Mouse (Mus musculus) right cerebral cortex, postnatal 4 days (tissue): ENCODE measurements around the gene Nle1.

Source experiments
- DNase-seq: peaks from one replicate; pipeline ENCODE4 v3.0.0-alpha.2; 2022

The Nle1 gene

DNA sequence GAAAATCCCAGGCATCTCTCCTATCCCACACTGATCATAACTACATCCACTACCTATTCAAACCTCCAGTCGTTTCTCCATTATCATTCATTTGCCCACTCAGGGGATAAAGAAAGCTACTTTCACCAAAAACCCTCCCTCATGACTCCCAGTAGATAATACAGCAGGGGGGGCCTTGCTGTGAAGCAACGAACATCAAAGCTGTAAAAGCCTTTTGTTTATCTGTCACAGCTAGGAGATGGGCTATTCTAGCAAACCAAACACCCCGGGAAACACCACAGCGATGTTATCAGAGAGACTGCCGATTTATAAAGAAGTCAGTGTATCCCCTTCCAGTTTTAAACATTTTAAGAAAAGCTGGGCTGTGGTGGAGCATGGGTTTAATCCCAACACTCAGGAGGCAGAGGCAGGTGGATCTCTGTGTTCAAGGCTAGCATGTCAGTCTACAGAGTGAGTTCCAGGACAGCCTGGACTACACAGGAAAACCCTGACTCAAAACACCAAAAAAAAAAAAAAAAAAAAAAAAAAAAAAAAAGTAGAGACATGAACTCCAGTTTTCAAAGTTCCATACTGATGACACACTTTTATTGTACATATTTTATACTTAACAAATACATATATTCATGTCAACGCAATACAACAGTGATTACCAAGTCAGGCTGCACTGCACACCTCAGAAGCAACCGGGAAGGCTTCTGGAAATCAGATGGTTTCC lies 41.2 kb downstream of the Nle1 start:
- DNase-seq: no peak

DNA sequence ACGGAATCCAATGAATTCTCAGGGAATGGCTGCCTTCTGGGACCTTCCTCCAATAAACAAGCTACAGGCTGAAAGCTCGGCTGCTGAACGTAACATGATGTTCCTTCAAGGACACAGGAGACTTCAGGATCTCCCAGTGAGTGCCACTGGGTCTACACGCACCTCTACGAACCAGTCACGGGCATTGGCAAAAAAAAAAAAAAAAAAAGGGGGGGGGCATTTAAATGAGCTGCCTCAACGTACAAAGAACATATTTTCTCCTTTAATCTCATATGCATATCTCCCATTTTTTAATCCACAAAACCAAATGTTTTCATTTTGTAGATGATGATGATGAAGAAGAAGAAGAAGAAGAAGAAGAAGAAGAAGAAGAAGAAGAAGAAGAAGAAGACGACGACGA lies 42.3 kb downstream of the Nle1 start:
- no peak for DNase-seq

DNA sequence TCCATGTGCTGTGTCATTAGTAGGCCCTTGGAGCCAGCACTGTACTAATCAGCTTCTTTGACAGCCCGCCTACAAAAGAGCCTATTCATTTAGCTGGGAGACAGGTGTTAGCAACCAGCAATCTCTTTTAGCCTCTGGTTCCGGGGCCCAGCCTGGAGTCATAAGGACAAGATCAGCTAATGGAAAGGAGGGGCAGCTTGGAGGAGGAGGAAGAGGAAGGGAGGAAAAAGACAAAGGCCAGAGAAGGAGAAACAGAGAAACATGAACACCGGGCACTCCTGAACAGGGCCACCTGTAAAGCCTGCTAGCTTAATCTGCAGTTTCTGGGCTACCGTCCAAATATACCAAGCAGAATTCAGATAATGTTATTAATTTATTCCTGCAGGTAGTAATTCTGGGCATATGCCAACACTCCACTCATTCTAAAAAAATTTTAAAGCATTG lies 44.7 kb downstream of the Nle1 start:
- DNase-seq: no peak

GRCm38 (mm10) chr11:82863059-82863458 lies 45.2 kb downstream of the Nle1 start:
- DNase-seq: no peak

- DNase-seq: no peak
Observed at GRCm38 (mm10) chr11:82862638-82863037, 45.6 kb downstream of the Nle1 start.

GRCm38 (mm10) chr11:82861558-82861957 lies 46.7 kb downstream of the Nle1 start:
- no peak for DNase-seq

DNA sequence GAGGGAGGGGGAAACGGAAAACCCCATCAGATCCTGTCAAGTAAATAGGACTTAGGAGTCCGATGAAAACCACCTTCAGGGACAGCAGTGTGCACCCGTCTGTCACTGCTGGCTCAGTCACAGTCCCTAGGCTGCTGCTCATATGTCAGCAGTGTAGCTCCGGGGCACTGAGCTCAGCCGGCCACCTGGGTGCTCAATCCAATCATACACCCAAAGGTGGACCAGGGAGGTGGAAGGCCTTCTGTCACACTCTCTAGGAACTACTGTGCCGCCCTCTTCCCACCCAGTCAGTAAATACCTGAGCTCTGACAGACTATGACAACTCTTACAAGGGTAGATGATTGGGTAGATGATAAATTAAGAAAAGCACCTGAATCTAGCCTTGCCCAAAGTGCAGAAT lies 47.5 kb downstream of the Nle1 start:
- DNase-seq: no peak

GRCm38 (mm10) chr11:82857307-82857848 lies 50.8 kb downstream of the Nle1 start:
- DNase-seq: no peak

GRCm38 (mm10) chr11:82856032-82856431 lies 52.2 kb downstream of the Nle1 start:
- peak; percentile 38 for DNase-seq

GRCm38 (mm10) chr11:82855327-82855973 lies 52.8 kb downstream of the Nle1 start:
- DNase-seq: no peak

GRCm38 (mm10) chr11:82854111-82854510 lies 54.1 kb downstream of the Nle1 start:
- no peak for DNase-seq

DNA sequence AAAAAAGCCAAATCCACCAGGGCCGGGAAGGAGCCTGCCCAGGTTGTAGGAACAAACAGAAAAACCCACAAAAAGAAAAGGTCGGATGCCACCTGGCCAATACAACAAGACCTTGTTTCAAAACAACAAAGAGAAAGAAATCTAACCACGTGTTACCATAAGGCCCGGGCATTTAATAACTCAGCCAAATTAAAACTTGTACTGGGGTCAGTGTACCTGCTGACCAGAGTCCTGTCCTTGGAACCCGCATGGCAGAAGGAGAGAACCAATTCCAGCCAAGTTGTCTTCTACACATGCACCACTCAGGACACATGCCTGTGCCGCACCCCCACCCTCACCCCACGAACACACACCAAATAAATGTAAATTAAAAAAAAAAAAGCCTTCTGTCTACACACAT lies 55.3 kb downstream of the Nle1 start:
- no peak for DNase-seq

DNA sequence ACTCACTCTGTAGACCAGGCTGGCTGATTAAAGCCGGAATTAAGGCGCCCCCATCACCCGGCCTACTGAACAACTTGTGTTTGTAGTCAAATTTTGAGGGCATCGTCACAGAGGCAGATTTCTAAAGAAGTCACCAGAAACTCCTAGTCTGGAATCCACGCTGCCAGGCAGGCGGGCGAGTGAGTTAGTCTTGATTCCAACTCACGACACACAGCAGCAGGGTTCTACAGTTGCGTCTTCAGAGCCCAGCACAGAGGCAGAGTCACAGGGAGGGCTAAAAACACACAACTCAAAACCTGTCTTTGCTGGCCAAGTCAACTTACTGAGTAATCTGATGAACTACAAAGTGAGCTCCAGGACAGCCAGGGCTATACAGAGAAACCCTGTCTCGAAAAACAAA lies 55.7 kb downstream of the Nle1 start:
- DNase-seq: no peak

- DNase-seq: no peak
Observed at GRCm38 (mm10) chr11:82852115-82852514, 56.1 kb downstream of the Nle1 start.
